Mouse (Mus musculus): ENCODE data around the gene Gar1. TPM values are rescaled to one million over a fixed set of nuclear protein-coding genes. Genes with fewer than 3 reads are reported as not detected.

The Gar1 gene
- polyA plus RNA-seq, 1 experiment: 17.6 TPM

DNA sequence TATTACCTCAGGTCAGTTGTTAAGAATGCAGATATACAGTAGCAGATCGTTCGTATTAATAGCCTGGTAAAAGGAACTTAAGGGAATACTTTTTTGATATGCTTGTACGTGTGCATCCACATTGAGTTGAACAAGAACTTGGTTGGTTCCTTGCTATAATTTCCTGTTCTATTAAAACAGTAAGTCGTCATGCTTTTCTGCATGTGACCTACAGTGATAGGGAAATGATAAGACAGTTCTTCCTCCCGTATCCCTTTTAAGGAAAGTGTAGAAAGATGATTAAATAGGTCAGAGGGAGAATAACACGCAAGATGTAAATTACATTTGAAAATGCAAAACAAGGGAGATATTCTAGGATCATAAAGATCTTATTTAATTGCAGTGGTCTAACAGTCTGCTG lies 5.8 kb upstream of the Gar1 start:
- H3K4me1 ChIP-seq (ENCODE audit: control insufficient read depth, insufficient read depth, low read length): no peaks in the 10 kb centered on the region
- H3K27ac ChIP-seq (ENCODE audit: insufficient read depth, low read depth, low read length): no peak overlapping the region
- no peak overlapping the region for H3K4me3 ChIP-seq (ENCODE audit: insufficient read depth, low read length)
- TF ChIP-seq CTCF (IDR thresholded peaks at IDR 0.05; ENCODE audit: low read depth, low read length) (no peak), POLR2A (IDR thresholded peaks at IDR 0.05; ENCODE audit: borderline replicate concordance, low read depth, low read length) (no peak)

DNA sequence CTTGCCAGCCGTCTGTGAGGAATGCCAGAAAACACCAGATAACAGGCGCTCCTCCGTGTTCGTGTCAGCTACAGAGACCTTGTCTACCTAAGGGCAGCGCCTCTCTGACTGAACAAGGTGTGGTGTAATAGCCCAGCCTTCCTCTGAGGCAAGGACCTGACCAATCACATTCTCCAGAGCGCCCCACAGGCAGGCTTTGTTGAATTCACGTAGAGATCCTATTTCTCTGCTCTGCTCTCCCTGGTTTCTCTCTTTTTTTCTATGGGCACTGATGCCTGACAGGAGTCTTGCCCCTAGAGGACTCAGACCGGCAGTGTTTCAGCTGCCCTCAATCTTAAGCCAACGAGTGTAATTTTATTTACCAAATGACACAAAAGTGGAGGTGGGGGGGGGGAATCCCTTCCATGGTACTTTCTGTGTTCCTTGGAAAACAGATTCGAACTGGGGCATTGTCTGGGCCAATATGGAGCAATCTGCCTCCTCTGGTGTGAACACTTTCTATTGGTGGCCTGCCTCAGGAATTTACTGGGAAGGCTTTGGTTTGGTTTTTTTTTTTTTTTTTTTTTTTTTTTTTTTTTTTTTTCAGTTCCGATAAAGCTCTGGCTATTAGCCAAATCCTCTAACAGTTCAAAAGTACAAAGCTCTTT lies 5.0 kb upstream of the Gar1 start:
- no peaks in the 10 kb centered on the region for H3K4me1 ChIP-seq (ENCODE audit: control insufficient read depth, insufficient read depth, low read length)
- no peak overlapping the region for H3K27ac ChIP-seq (ENCODE audit: insufficient read depth, low read depth, low read length)
- no peak for TF ChIP-seq POLR2A (IDR thresholded peaks at IDR 0.05; ENCODE audit: borderline replicate concordance, low read depth, low read length)
- no peak for TF ChIP-seq CTCF (IDR thresholded peaks at IDR 0.05; ENCODE audit: low read depth, low read length)
- no peak overlapping the region for H3K4me3 ChIP-seq (ENCODE audit: insufficient read depth, low read length)

DNA sequence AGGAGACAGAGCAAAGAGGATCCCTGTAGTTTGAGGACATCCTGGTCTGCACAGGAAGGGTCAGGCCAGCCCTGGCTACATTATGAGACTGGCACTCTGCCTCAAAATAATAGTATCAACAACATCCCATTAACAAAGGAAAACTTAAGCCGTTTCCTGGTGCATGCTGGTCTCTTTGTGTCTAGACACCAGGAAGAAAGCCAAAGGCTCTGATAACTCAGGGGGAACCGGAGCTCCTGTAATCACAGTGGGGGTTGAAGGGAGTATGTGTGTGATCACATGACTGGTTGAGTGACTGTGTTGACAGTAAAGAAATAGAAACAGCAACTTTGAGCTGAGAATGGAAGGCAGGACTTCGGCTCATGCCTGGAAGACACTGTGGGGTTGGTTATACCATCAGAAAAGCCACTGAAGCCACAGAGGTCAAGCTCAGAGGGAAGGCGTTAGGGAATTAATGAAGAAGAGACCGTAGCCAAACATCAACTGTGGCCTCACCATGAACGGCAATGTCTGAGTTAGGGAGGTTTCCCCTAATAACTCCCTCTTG lies 4.3 kb upstream of the Gar1 start, which contains the start of gene Cfi:
Cfi (plus strand) TSS at position 497 of the 547 bp plus-strand sequence.
- Histone ChIP-seq H3K27ac (ENCODE audit: insufficient read depth, low read depth, low read length) (no peak within 1 kb of the TSS), H3K4me3 (ENCODE audit: insufficient read depth, low read length) (no peak within 1 kb of the TSS), H3K4me1 (ENCODE audit: control insufficient read depth, insufficient read depth, low read length) (no peaks in the 10 kb centered on the region)
- TF ChIP-seq POLR2A (IDR thresholded peaks at IDR 0.05; ENCODE audit: borderline replicate concordance, low read depth, low read length): no peak
- TF ChIP-seq CTCF (IDR thresholded peaks at IDR 0.05; ENCODE audit: low read depth, low read length): no peak

DNA sequence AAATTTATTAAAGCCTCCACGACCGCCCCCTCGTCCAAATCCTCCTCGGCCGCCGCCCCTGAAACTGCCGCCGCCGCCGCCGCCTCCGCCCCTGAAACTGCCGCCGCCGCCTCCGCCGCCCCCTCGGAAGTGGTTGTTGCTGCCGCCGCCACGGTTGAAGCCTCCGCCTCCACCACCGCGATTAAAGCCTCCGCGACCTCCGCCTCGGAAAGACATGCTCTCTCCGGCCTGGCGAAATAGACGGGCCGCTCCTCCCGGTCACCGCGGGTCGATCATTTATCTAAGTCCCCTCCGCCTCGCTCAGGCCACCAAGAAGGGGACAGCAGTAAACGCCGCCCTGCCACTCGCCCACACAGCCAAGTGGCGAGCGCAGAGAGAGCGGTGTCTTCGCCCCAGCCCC lies 570 bp downstream of the Gar1 start:
- peaks cover 8% of the 10 kb centered on the region for H3K4me1 ChIP-seq (ENCODE audit: control insufficient read depth, insufficient read depth, low read length)
- no peak for TF ChIP-seq CTCF (IDR thresholded peaks at IDR 0.05; ENCODE audit: low read depth, low read length)
- no peak for TF ChIP-seq POLR2A (IDR thresholded peaks at IDR 0.05; ENCODE audit: borderline replicate concordance, low read depth, low read length)
- H3K4me3 ChIP-seq (ENCODE audit: insufficient read depth, low read length): peak overlapping the region; percentile 90
- H3K27ac ChIP-seq (ENCODE audit: insufficient read depth, low read depth, low read length): peak overlapping the region; percentile 92

DNA sequence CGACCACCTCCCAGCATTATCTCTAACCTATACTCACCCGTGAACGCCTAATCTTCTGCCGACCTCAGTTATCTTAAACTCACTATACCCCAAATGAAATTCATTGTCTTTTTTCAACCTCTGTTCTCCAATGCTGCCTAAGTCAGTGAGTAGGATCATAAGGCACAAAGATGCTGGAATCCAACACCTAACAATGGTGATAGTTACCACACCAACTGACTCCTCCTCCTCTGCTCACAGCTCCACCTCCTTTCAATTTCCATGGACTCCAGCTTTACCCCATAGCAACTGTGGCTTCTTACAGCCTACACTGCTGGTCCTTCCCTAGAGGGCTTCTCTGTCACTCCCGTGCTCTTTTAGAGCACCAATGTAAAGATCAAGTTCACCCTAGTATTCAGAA lies 3.5 kb downstream of the Gar1 start:
- no peak for TF ChIP-seq POLR2A (IDR thresholded peaks at IDR 0.05; ENCODE audit: borderline replicate concordance, low read depth, low read length)
- no peak for TF ChIP-seq CTCF (IDR thresholded peaks at IDR 0.05; ENCODE audit: low read depth, low read length)
- peaks cover 8% of the 10 kb centered on the region for H3K4me1 ChIP-seq (ENCODE audit: control insufficient read depth, insufficient read depth, low read length)
- no peak overlapping the region for H3K4me3 ChIP-seq (ENCODE audit: insufficient read depth, low read length)
- H3K27ac ChIP-seq (ENCODE audit: insufficient read depth, low read depth, low read length): no peak overlapping the region

DNA sequence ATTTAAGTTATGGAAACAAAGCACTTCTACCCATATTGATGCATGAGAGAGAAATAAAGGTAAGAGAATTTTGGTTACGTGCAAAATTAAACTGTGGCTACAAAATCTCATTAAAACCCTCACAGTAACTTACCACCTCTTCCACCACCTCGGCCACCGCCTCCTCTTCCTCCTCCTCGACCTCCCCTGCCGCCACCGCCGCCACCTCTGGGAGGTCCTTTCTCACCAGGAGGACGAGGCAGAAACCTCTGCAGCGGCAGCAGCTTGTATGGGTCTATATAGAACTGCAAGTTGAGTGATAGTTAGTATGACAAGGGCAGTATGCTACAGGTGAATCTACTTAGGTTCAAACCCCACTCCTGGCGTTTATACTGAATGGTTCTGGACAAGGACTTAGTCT lies 4.5 kb downstream of the Gar1 start:
- TF ChIP-seq CTCF (IDR thresholded peaks at IDR 0.05; ENCODE audit: low read depth, low read length) (no peak), POLR2A (IDR thresholded peaks at IDR 0.05; ENCODE audit: borderline replicate concordance, low read depth, low read length) (no peak)
- H3K27ac ChIP-seq (ENCODE audit: insufficient read depth, low read depth, low read length): no peak overlapping the region
- H3K4me1 ChIP-seq (ENCODE audit: control insufficient read depth, insufficient read depth, low read length): peaks cover 8% of the 10 kb centered on the region
- no peak overlapping the region for H3K4me3 ChIP-seq (ENCODE audit: insufficient read depth, low read length)

DNA sequence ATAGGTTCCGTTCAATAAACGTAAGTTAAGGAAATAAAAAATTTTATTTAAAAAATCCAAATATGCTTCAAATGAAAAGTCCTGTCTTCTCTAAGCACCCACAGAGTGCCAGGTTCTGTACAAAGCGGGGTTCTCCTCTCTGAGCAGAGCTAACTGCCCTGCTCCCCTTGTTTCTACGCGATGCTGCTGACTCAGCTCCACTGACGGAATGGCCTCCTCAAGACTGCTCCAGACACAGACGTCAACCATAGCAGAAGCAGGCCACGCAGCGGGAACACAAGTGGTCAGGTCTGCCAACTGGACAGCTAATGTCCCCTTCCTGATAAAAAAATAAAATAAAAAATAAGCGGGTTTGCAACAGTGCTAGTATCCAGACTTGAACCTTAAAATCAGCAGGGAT lies 6.3 kb downstream of the Gar1 start:
- Histone ChIP-seq H3K4me3 (ENCODE audit: insufficient read depth, low read length) (no peak overlapping the region), H3K4me1 (ENCODE audit: control insufficient read depth, insufficient read depth, low read length) (peaks cover 8% of the 10 kb centered on the region), H3K27ac (ENCODE audit: insufficient read depth, low read depth, low read length) (no peak overlapping the region)
- TF ChIP-seq CTCF (IDR thresholded peaks at IDR 0.05; ENCODE audit: low read depth, low read length) (no peak), POLR2A (IDR thresholded peaks at IDR 0.05; ENCODE audit: borderline replicate concordance, low read depth, low read length) (no peak)

DNA sequence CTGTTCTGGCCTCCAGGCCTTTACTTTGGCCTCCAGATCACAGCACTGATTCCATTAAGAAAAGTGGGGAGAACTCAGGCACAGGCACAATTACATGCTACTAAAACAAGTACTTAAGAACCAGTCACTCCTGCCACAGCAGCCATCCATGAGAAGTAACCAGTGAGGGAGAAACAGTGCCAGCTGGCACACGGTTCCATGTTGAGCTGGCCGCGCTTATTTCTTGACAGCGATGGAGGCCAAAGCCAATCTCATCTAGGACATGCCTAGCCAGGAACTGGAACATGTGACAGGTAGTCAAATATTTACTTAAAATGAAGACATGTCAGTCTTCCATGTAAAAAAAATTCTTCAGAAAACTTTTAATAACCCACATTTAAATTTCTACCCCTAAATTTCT lies 7.0 kb downstream of the Gar1 start:
- no peak overlapping the region for H3K4me3 ChIP-seq (ENCODE audit: insufficient read depth, low read length)
- TF ChIP-seq POLR2A (IDR thresholded peaks at IDR 0.05; ENCODE audit: borderline replicate concordance, low read depth, low read length) (no peak), CTCF (IDR thresholded peaks at IDR 0.05; ENCODE audit: low read depth, low read length) (no peak)
- peaks cover 3% of the 10 kb centered on the region for H3K4me1 ChIP-seq (ENCODE audit: control insufficient read depth, insufficient read depth, low read length)
- no peak overlapping the region for H3K27ac ChIP-seq (ENCODE audit: insufficient read depth, low read depth, low read length)

DNA sequence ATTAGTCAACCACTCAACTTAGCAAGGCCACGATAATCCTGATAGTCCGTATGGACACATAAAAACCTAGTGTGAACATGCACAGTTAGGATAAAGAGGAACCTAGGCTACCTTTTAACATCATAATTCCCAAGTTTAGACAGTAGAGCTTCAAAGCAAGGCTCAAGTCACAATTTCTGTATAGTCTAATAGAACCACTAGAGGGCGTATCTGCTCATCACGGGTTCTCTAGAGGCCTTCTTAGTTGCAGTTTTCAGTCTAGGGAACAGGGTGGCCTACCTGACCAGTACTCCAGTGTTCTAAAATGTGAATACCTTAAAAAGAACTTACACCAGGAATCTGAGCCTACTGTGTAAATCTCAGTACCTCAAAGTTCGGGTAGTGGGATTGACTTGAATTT lies 7.9 kb downstream of the Gar1 start:
- Histone ChIP-seq H3K4me1 (ENCODE audit: control insufficient read depth, insufficient read depth, low read length) (no peaks in the 10 kb centered on the region), H3K27ac (ENCODE audit: insufficient read depth, low read depth, low read length) (no peak overlapping the region), H3K4me3 (ENCODE audit: insufficient read depth, low read length) (no peak overlapping the region)
- TF ChIP-seq CTCF (IDR thresholded peaks at IDR 0.05; ENCODE audit: low read depth, low read length) (no peak), POLR2A (IDR thresholded peaks at IDR 0.05; ENCODE audit: borderline replicate concordance, low read depth, low read length) (no peak)

DNA sequence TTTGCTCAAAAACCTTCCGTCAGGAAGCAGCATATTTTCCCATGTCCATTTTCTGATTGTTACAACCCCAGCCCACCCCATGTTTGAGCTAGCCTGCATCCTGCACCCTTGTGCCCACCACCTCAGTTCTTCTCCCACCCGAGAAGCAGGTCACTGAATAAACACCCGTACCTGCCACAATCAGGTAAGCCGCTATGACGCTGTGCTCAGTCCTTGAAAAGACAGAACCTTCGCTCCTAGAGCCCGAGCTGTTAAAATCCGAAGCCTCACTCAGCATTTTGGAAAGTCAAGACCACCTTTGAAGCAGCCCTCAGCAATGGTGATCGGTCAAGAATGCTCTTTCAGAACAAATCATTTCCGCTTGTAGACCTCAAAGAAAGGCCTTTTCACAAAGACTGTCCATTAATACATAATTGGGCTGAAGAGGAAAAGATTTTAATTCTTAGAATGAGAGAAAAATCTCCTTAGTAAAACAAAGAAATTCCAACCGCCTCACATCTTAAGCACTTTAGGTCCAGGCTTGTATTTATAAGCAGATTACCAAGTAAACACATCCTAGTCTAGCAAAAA lies 8.9 kb downstream of the Gar1 start, which contains the start of gene Rrh:
Rrh (minus strand) TSS at position 382 of the 570 bp plus-strand sequence.
- Histone ChIP-seq H3K27ac (ENCODE audit: insufficient read depth, low read depth, low read length) (no peak within 1 kb of the TSS), H3K4me1 (ENCODE audit: control insufficient read depth, insufficient read depth, low read length) (no peaks in the 10 kb centered on the region), H3K4me3 (ENCODE audit: insufficient read depth, low read length) (no peak within 1 kb of the TSS)
- TF ChIP-seq POLR2A (IDR thresholded peaks at IDR 0.05; ENCODE audit: borderline replicate concordance, low read depth, low read length): no peak
- TF ChIP-seq CTCF (IDR thresholded peaks at IDR 0.05; ENCODE audit: low read depth, low read length): no peak
